Mouse (Mus musculus): ENCODE results near the gene Spats1. TPM values are rescaled to one million over a fixed set of nuclear protein-coding genes. Genes with fewer than 3 reads are reported as not detected.
"Not testable (repeated sequence)": the region's sequence is repeated elsewhere in the genome, so short reads cannot be mapped to it uniquely, and the experiment has no call there.

The Spats1 gene
- total RNA-seq, 2 experiments from 2014 or later, result 0.10 TPM; not detected in 1

- ATAC-seq (replicated peaks; ENCODE audit: poor library complexity, severe bottlenecking), result peak; percentile 56
These were observed 25.1 kb downstream of the Spats1 start for GRCm38 (mm10) chr17:45450153-45450552.

GRCm38 (mm10) chr17:45449586-45449985 lies 25.6 kb downstream of the Spats1 start:
- ATAC-seq (replicated peaks; ENCODE audit: poor library complexity, severe bottlenecking), result no peak

GRCm38 (mm10) chr17:45447063-45447462 lies 28.2 kb downstream of the Spats1 start:
- no peak for ATAC-seq (replicated peaks; ENCODE audit: poor library complexity, severe bottlenecking)

DNA sequence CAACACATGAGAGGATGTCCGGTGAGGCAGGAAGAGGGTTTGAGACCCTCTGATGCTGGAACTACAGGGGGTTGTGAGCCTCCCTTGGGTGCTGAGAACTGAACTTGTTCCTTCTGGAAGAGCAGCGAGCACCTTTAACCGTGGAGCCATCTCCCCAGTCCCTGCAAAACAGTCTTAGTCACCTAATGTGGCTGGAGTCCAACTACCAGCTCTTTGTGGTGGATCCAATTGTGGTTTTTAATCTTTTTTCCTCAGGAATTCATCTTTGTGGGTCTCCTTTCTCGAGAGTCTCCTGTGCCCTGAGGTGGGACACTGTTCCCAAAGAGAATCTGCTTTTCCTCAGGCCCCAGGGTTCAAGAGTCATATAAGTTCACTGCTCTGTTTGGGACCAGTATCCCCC lies 29.3 kb downstream of the Spats1 start:
- no peak for ATAC-seq (replicated peaks; ENCODE audit: poor library complexity, severe bottlenecking)

DNA sequence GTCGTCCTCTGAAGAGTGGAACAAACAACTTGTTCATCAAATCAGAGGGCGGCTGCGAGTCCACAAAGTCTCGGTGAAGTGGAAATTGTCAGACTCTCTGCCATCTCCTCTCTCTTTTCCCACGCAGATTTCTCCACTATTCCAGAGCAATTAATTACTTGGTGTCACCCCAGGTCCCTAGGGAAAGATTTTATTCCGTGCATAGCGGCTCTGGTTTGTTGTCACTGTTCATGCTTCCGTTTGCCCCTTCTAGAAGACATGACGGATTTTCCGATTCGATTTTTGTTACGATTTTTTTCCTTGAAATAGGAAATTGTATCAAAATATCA lies 41.0 kb downstream of the Spats1 start:
- no peak for ATAC-seq (replicated peaks; ENCODE audit: poor library complexity, severe bottlenecking)

GRCm38 (mm10) chr17:45433419-45434261 lies 41.6 kb downstream of the Spats1 start, which contains the start of gene Cdc5l:
Gene Cdc5l, minus strand, starts transcription at chr17:45433737.
- peak; percentile 94 for ATAC-seq (replicated peaks; ENCODE audit: poor library complexity, severe bottlenecking)

- ATAC-seq (replicated peaks; ENCODE audit: poor library complexity, severe bottlenecking), result peak; percentile 23
These were observed 42.4 kb downstream of the Spats1 start for GRCm38 (mm10) chr17:45432706-45433398.

DNA sequence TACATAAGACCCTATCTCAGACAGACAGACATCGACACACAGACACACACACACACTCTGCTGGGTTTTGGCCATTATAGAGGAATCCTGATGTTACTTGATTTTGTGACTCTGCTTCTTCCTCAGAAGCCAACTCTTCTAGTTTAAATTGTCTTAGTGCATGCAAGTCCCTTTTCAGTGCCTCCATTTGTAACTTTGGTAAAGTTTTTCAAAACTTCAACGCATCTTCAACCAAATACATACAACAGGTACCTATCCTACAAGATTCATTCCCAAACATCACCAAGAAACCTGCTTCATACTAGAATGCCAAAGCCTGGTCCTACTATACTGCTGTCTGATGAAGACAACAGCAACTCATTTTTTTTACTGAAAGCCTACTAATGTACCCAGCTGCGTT lies 43.2 kb downstream of the Spats1 start:
- ATAC-seq (replicated peaks; ENCODE audit: poor library complexity, severe bottlenecking), result no peak

DNA sequence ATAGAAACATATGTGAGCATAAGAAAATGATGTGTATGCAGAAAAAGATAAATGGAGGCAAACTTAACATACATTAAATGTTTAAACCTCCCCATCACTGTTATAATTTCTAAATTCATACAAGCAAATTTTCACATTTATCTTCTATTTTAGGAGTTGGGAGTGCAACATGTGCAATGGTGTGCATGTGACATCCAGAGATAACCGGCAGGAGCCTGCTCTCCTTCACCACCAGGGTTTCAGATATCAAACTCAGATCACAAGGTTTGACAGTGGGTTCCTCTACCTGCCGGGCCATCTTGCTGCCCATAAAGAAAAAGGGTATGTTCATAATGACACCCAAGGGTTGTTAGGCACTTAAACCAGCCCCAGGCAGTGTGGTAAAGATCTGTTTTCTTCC lies 57.8 kb downstream of the Spats1 start:
- ATAC-seq (replicated peaks; ENCODE audit: poor library complexity, severe bottlenecking), result no peak

GRCm38 (mm10) chr17:45411617-45412016 lies 63.6 kb downstream of the Spats1 start:
- ATAC-seq (replicated peaks; ENCODE audit: poor library complexity, severe bottlenecking), result not testable (repeated sequence)

DNA sequence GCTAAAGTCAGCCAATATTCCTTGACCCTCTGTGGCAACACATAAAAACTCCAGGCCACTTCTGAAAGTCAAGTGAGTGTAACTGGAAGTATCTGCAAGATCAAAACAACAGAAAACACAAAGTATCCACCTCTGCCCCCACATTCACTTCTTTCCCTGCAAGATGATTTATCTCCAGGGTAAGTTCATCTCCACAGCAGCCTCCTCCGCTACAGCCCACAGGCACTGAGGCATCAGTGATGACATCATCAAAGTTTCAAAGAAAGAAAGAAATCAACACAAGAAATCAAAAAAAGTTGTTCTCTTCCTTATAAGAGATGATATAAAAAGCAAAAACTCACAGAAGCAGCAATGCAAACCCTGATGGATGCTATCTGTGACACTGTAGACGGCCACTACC lies 66.5 kb downstream of the Spats1 start:
- no peak for ATAC-seq (replicated peaks; ENCODE audit: poor library complexity, severe bottlenecking)

DNA sequence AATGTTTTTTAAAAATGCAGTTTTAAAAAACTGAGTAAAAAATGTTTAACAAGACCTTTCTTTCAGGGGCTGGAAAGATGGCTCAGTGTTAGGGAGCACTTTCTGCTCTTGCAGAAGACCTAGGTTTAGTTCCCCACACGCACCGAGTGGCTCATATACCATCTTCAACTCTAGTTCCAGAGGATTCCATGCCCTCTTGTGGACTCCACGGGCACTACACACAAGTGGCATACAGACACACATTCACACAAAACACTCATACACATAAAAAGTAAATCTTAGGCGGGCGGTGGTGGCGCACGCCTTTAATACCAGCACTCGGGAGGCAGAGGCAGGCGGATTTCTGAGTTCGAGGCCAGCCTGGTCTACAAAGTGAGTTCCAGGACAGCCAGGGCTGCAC lies 68.9 kb downstream of the Spats1 start:
- ATAC-seq (replicated peaks; ENCODE audit: poor library complexity, severe bottlenecking), result peak; percentile 40; the same call in 1 of the 2 replicates

- ATAC-seq (replicated peaks; ENCODE audit: poor library complexity, severe bottlenecking), result peak; percentile 70
These were observed 72.0 kb downstream of the Spats1 start for GRCm38 (mm10) chr17:45403207-45403606.

DNA sequence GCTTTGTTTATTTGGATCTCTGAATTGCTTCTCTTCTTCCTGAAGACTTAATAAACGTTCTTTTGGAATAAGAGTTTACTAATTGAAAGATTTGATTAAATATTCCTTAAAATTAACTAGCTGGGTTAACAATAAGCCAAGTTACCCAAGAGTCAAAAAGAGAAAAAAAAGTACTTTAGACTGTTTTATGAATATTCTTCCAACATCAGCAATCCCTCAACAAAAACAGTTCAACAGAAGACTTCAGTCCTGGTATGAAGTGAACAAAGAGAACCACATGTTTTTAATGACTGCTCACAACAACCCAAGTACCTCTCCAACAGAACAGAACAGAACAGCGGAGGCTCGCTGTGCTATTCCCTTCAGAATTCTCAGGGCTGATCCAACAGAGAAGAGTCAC lies 72.6 kb downstream of the Spats1 start:
- ATAC-seq (replicated peaks; ENCODE audit: poor library complexity, severe bottlenecking), result no peak

DNA sequence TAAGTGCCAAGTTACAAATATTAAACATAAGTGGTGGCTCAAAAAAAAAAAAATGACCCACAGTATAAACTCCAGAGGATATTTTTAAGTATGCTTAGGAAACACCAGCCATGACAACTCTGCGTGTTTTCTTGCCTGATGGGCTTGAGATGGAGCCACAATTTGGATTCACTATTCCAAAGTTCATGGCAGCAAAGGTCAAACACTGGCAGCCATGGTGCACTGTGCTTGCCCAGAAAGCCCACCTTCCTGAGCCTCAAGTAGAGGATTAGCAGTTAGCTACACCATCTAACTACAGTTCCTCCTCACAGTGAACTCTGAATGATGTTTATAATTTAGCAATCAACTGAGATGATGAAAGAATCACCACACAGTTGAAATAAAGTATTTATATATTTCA lies 73.1 kb downstream of the Spats1 start:
- ATAC-seq (replicated peaks; ENCODE audit: poor library complexity, severe bottlenecking), result no peak

DNA sequence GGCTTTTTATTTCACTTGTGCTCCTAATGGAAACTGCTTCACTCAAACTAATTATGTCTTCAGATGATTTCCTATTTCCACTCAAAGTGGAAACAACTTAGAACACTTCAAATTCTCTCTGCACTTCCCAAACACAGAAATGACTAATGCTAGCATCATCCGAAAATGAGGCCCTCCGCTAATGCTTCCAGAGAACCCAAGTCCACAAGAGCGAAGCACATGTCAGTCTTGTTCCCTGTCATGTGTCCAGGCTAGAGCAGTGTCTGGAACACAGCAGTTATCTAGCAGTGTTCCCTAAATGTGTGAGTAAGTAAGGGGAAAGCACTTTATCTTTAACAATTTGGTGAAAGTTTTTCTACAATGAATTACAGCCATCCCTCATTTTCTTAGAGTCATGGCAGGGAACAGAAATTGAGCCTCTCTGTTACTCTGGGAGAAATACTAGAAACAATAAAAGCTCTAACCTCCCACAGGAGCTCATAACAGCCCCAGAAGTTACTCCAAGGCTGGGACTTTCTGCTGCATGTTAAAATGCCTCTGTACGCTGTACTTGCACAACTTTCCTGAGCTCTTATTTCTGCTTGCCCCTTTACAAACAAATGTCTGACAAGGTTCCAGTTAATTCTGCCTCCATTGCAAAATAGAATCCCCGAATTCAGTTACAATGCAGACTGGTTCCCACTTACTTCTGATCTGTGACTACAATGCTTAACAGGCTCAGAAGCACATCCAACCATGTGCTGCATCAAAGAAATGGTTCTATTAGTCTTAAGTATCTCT lies 73.9 kb downstream of the Spats1 start:
- no peak for ATAC-seq (replicated peaks; ENCODE audit: poor library complexity, severe bottlenecking)

GRCm38 (mm10) chr17:45398021-45398420 lies 77.2 kb downstream of the Spats1 start:
- no peak for ATAC-seq (replicated peaks; ENCODE audit: poor library complexity, severe bottlenecking)

GRCm38 (mm10) chr17:45397541-45397940 lies 77.7 kb downstream of the Spats1 start:
- no peak for ATAC-seq (replicated peaks; ENCODE audit: poor library complexity, severe bottlenecking)

DNA sequence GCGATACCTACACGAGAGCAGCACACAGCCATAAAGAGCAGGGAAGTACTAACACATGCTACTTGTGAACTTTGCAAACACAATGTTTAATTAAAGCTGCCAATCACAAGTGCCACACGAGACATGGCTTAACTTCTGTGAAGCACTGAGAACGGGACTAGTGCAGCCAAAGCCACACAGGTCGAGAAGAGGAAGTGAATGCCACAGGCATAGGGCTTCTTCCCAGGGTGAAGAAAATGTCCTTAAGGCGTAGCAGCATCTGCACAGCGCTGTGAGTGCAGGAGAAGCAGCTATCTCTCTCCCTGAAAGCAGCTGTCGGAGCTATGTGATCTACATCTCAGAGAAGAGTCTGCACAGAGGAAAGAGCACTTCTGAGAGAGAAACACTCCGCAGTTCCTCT lies 80.6 kb downstream of the Spats1 start:
- ATAC-seq (replicated peaks; ENCODE audit: poor library complexity, severe bottlenecking), result peak; percentile 72

- ATAC-seq (replicated peaks; ENCODE audit: poor library complexity, severe bottlenecking), result no peak
These were observed 81.5 kb downstream of the Spats1 start for GRCm38 (mm10) chr17:45393765-45394164.

Data from granulocyte monocyte progenitor cell, adult 5-6 weeks (primary cell).